Mouse (Mus musculus) stomach, postnatal 0 days (tissue): ENCODE measurements around the gene 6330409D20Rik.

Experiments
- CTCF ChIP-seq: IDR thresholded peaks from 2 replicates; pipeline ENCODE4 v1.5.1; 2016; ENCODE audit warnings: antibody characterized with exemption, low read depth, mild to moderate bottlenecking, moderate library complexity
- EP300 ChIP-seq: optimal IDR thresholded peaks from 2 replicates; pipeline ENCODE3; 2016; ENCODE audit warnings: antibody characterized with exemption

DNA sequence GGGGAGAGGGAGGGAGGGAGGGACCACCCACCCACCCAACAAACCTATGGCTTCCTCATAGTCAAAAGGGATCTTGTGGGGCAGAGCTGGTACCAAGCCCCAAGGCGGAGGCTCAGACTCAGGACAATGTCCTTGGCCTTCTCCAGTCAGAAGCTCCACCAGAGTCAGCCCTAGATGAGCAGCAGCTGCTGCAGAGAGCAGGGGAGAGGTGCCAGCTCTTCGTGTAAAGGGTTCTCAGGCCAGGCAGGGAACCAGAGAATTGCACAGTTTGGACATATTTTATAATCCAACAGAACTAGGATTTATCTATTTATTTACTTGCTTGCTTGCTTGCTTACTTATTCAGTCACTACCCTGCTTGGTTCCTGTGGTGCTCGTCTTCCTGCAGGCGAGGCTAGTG is 1.5 kb downstream of the 6330409D20Rik start:
- TF ChIP-seq EP300, result no peak
- TF ChIP-seq CTCF, result no peak
